Mouse (Mus musculus) liver, embryonic 15.5 days (tissue): ENCODE results near the gene Plch2. TPM values are rescaled to one million over a fixed set of nuclear protein-coding genes. Genes with fewer than 3 reads are reported as not detected.

Experiments used
- ATAC-seq: fragments of 200-750 bp; cut with Nextera tagmentation; 2 replicates; pipeline ENCODE4 v1.8.0; 2017; ENCODE audit warnings: moderate number of reproducible peaks, mild to moderate bottlenecking, moderate library complexity; ENCODE audit not compliant: insufficient read depth
- H3K27ac ChIP-seq: fragments of 300-500 bp; sonication (generic); replicated peaks from 2 replicates; pipeline ENCODE4 v1.5.1; 2015; ENCODE audit warnings: mild to moderate bottlenecking, inconsistent platforms
- H3K27me3 ChIP-seq: fragments of 300-500 bp; sonication (generic); 2 replicates; pipeline ENCODE4 v1.6.1; 2015; ENCODE audit warnings: mild to moderate bottlenecking, inconsistent platforms
- H3K36me3 ChIP-seq: fragments of 300-500 bp; sonication (generic); replicated peaks from 2 replicates; pipeline ENCODE4 v1.6.1; 2015; ENCODE audit warnings: moderate library complexity, mild to moderate bottlenecking, inconsistent platforms
- H3K4me1 ChIP-seq: fragments of 300-500 bp; sonication (generic); replicated peaks from 2 replicates; pipeline ENCODE4 v1.6.1; 2015; ENCODE audit warnings: inconsistent platforms
- H3K4me2 ChIP-seq: fragments of 300-500 bp; sonication (generic); 2 replicates; pipeline ENCODE4 v1.6.1; 2015; ENCODE audit warnings: moderate library complexity, mild to moderate bottlenecking, inconsistent platforms
- H3K4me3 ChIP-seq: fragments of 300-500 bp; sonication (generic); replicated peaks from 2 replicates; pipeline ENCODE4 v1.5.1; 2015; ENCODE audit warnings: mild to moderate bottlenecking, inconsistent platforms
- H3K9ac ChIP-seq: fragments of 300-500 bp; sonication (generic); 2 replicates; pipeline ENCODE4 v1.6.1; 2015; ENCODE audit warnings: moderate library complexity, mild to moderate bottlenecking, inconsistent platforms
- H3K9me3 ChIP-seq: fragments of 300-500 bp; sonication (generic); replicated peaks from 2 replicates; pipeline ENCODE4 v1.6.1; 2016; ENCODE audit warnings: inconsistent platforms
- WGBS: fragments of 180-500 bp; shearing (Covaris S2); methylation state at CpG from one replicate; pipeline ENCODE4 v1.1.7; 2015; ENCODE audit warnings: mixed read lengths; ENCODE audit not compliant: insufficient replicate concordance; 5-methylcytosine and 5-hydroxymethylcytosine counted together
- polyA plus RNA-seq: library from polyadenylated mRNA; unstranded; fragments of >200 nt; fragmentation: Nextera tagmentation; extraction: Ambion mirVana; gene quantifications from 2 replicates; pipeline ENCODE4 v1.2.1, GENCODE M21; 2015

Plch2 gene
- polyA plus RNA-seq, 1 experiment from 2014 or later = not detected

- no peak for ATAC-seq
- peaks cover 12% of the 10 kb centered on the region for H3K36me3 ChIP-seq
- H3K9me3 ChIP-seq = no peaks in the 10 kb centered on the region
- H3K27ac ChIP-seq = no peak overlapping the region
- peaks cover 16% of the 10 kb centered on the region for H3K27me3 ChIP-seq
- no peak overlapping the region for H3K9ac ChIP-seq
- WGBS = 16% methylated on average over 17 of the region's 17 CpGs
- peak overlapping the region; percentile 7; the same call in 1 of the 2 replicates for H3K4me2 ChIP-seq
- H3K4me3 ChIP-seq = no peak overlapping the region
- peaks cover 33% of the 10 kb centered on the region for H3K4me1 ChIP-seq
These were observed 70.5 kb downstream of the Plch2 start for GRCm38 (mm10) chr4:154986096-154986495.

GRCm38 (mm10) chr4:154985151-154985777 is 71.3 kb downstream of the Plch2 start:
- peaks cover 16% of the 10 kb centered on the region for H3K27me3 ChIP-seq
- ATAC-seq = no peak
- no peak overlapping the region for H3K4me3 ChIP-seq
- no peak overlapping the region for H3K27ac ChIP-seq
- no peaks in the 10 kb centered on the region for H3K9me3 ChIP-seq
- peaks cover 33% of the 10 kb centered on the region for H3K4me1 ChIP-seq
- H3K36me3 ChIP-seq = peaks cover 20% of the 10 kb centered on the region
- no peak overlapping the region for H3K4me2 ChIP-seq
- 72% methylated on average over 5 of the region's 5 CpGs for WGBS
- H3K9ac ChIP-seq = no peak overlapping the region

GRCm38 (mm10) chr4:154983767-154984166 is 72.8 kb downstream of the Plch2 start:
- no peak overlapping the region for H3K9ac ChIP-seq
- WGBS = 35% methylated on average over 24 of the region's 24 CpGs
- H3K9me3 ChIP-seq = no peaks in the 10 kb centered on the region
- peaks cover 16% of the 10 kb centered on the region for H3K27me3 ChIP-seq
- H3K4me3 ChIP-seq = no peak overlapping the region
- ATAC-seq = no peak
- H3K4me2 ChIP-seq = no peak overlapping the region
- peaks cover 35% of the 10 kb centered on the region for H3K36me3 ChIP-seq
- no peak overlapping the region for H3K27ac ChIP-seq
- peaks cover 33% of the 10 kb centered on the region for H3K4me1 ChIP-seq

- no peak for ATAC-seq
- Histone ChIP-seq H3K9ac (no peak overlapping the region), H3K4me2 (no peak overlapping the region), H3K27me3 (peaks cover 16% of the 10 kb centered on the region), H3K4me1 (peaks cover 33% of the 10 kb centered on the region), H3K9me3 (no peaks in the 10 kb centered on the region), H3K27ac (no peak overlapping the region), H3K36me3 (peaks cover 48% of the 10 kb centered on the region), H3K4me3 (no peak overlapping the region)
- 69% methylated on average over 18 of the region's 19 CpGs for WGBS
These were observed 74.1 kb downstream of the Plch2 start for GRCm38 (mm10) chr4:154982247-154983120.

- Histone ChIP-seq H3K9ac (no peak overlapping the region), H3K4me1 (peaks cover 33% of the 10 kb centered on the region), H3K36me3 (peaks cover 57% of the 10 kb centered on the region), H3K4me2 (no peak overlapping the region), H3K9me3 (no peaks in the 10 kb centered on the region), H3K27me3 (peaks cover 16% of the 10 kb centered on the region), H3K4me3 (no peak overlapping the region), H3K27ac (no peak overlapping the region)
- ATAC-seq = no peak; the same call in 1 of the 2 replicates
- WGBS = 47% methylated on average over 7 of the region's 7 CpGs
These were observed 75.1 kb downstream of the Plch2 start for GRCm38 (mm10) chr4:154981530-154981929.

- Histone ChIP-seq H3K27ac (no peak overlapping the region), H3K4me3 (no peak overlapping the region), H3K4me1 (peaks cover 28% of the 10 kb centered on the region), H3K27me3 (peaks cover 13% of the 10 kb centered on the region), H3K4me2 (no peak overlapping the region), H3K9ac (no peak overlapping the region), H3K9me3 (no peaks in the 10 kb centered on the region), H3K36me3 (peaks cover 62% of the 10 kb centered on the region)
- 86% methylated on average over 6 of the region's 6 CpGs for WGBS
- no peak for ATAC-seq
These were observed 75.5 kb downstream of the Plch2 start for GRCm38 (mm10) chr4:154981076-154981475.

- Histone ChIP-seq H3K27ac (no peak overlapping the region), H3K4me1 (peaks cover 24% of the 10 kb centered on the region; the same call in 1 of the 2 replicates), H3K9ac (no peak overlapping the region), H3K27me3 (peaks cover 13% of the 10 kb centered on the region; the same call in 1 of the 2 replicates), H3K4me2 (no peak overlapping the region), H3K36me3 (peaks cover 72% of the 10 kb centered on the region), H3K9me3 (no peaks in the 10 kb centered on the region), H3K4me3 (no peak overlapping the region)
- 90% methylated on average over 4 of the region's 4 CpGs for WGBS
- ATAC-seq = no peak
These were observed 76.5 kb downstream of the Plch2 start for GRCm38 (mm10) chr4:154980110-154980509.

- H3K27me3 ChIP-seq = no peaks in the 10 kb centered on the region
- H3K36me3 ChIP-seq = peaks cover 100% of the 10 kb centered on the region
- H3K4me1 ChIP-seq = no peaks in the 10 kb centered on the region
- no peak overlapping the region for H3K9ac ChIP-seq
- ATAC-seq = no peak
- H3K4me3 ChIP-seq = no peak overlapping the region
- H3K27ac ChIP-seq = no peak overlapping the region
- WGBS = 81% methylated on average over 11 of the region's 11 CpGs
- H3K4me2 ChIP-seq = no peak overlapping the region
- H3K9me3 ChIP-seq = no peaks in the 10 kb centered on the region
These were observed 82.4 kb downstream of the Plch2 start for GRCm38 (mm10) chr4:154974163-154974611.

- H3K4me3 ChIP-seq = no peak overlapping the region
- no peak overlapping the region for H3K9ac ChIP-seq
- no peaks in the 10 kb centered on the region for H3K27me3 ChIP-seq
- no peak overlapping the region for H3K4me2 ChIP-seq
- H3K27ac ChIP-seq = no peak overlapping the region
- H3K36me3 ChIP-seq = peaks cover 99% of the 10 kb centered on the region
- WGBS = 92% methylated on average over 12 of the region's 12 CpGs
- ATAC-seq = no peak
- H3K4me1 ChIP-seq = peaks cover 5% of the 10 kb centered on the region
- H3K9me3 ChIP-seq = no peaks in the 10 kb centered on the region
These were observed 84.0 kb downstream of the Plch2 start for GRCm38 (mm10) chr4:154972546-154972945.

- WGBS = 68% methylated on average over 5 of the region's 5 CpGs
- peaks cover 42% of the 10 kb centered on the region for H3K4me1 ChIP-seq
- no peak overlapping the region for H3K4me2 ChIP-seq
- H3K9me3 ChIP-seq = no peaks in the 10 kb centered on the region
- peaks cover 61% of the 10 kb centered on the region for H3K36me3 ChIP-seq
- peaks cover 16% of the 10 kb centered on the region for H3K27me3 ChIP-seq
- ATAC-seq = no peak
- no peak overlapping the region for H3K9ac ChIP-seq
- H3K4me3 ChIP-seq = no peak overlapping the region
- H3K27ac ChIP-seq = no peak overlapping the region
These were observed 89.4 kb downstream of the Plch2 start for GRCm38 (mm10) chr4:154967173-154967572.

GRCm38 (mm10) chr4:154965856-154966255 is 90.7 kb downstream of the Plch2 start:
- 73% methylated on average over 3 of the region's 3 CpGs for WGBS
- H3K27me3 ChIP-seq = peaks cover 30% of the 10 kb centered on the region
- peak overlapping the region; percentile 95 for H3K4me3 ChIP-seq
- no peak for ATAC-seq
- H3K9ac ChIP-seq = peak overlapping the region; percentile 88; the same call in 1 of the 2 replicates
- peaks cover 48% of the 10 kb centered on the region for H3K36me3 ChIP-seq
- peaks cover 54% of the 10 kb centered on the region for H3K4me1 ChIP-seq
- peak overlapping the region; percentile 87 for H3K4me2 ChIP-seq
- peak overlapping the region; percentile 93 for H3K27ac ChIP-seq
- H3K9me3 ChIP-seq = no peaks in the 10 kb centered on the region
